Mouse (Mus musculus): ENCODE results near the gene Tom1. TPM values are rescaled to one million over a fixed set of nuclear protein-coding genes. Genes with fewer than 3 reads are reported as not detected.

Gene Tom1
- total and polyA plus RNA-seq, 2 experiments, result 12.2 to 27.7 TPM

DNA sequence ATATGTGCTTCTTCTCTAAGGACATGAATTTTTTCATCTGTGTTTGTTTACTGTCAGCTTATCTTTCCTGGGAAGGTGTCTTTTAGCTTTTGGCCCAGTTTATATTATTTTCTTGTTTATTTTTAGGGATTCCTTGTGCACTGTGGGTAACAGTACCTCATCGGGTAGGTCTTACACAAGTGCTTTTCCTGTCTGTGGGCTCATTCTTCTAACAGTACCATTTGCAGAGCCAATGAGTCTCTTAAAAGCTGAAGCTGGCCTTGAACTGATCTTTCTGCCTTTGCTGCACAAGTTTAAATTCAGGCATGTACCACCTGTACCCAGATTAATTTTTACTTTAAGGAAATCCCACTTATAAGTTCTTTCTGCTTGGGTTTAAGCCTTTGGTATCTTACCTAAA lies 17.1 kb upstream of the Tom1 start:
- H3K27ac ChIP-seq (replicated peaks; ENCODE audit: insufficient read depth, low read depth, low read length), result no peak overlapping the region
- no peak for DNase-seq (ENCODE audit: extremely low read depth, low read depth, low spot score)
- TF ChIP-seq CTCF (IDR thresholded peaks at IDR 0.05; ENCODE audit: low read depth, low read length), result no peak
- TF ChIP-seq POLR2A (IDR thresholded peaks at IDR 0.05; ENCODE audit: extremely low read depth, insufficient read depth, low read length), result no peak
- H3K4me1 ChIP-seq (ENCODE audit: control insufficient read depth, insufficient read depth, low read length), result no peaks in the 10 kb centered on the region
- peaks cover 4% of the 10 kb centered on the region for H3K36me3 ChIP-seq (ENCODE audit: control insufficient read depth, insufficient read depth, low read length)
- H3K79me2 ChIP-seq (ENCODE audit: control insufficient read depth, insufficient read depth, low read length), result no peaks in the 10 kb centered on the region
- no peak overlapping the region for H3K4me3 ChIP-seq (ENCODE audit: insufficient read depth, low read depth, low read length)
- WGBS, result 67% methylated on average over 1 of the region's 1 CpGs
- no peak overlapping the region for H3K9ac ChIP-seq (ENCODE audit: low read depth, low read length)
- no peaks in the 10 kb centered on the region for H3K27me3 ChIP-seq (ENCODE audit: control insufficient read depth, insufficient read depth, low read length)

GRCm38 (mm10) chr8:75018274-75018972 lies 15.1 kb upstream of the Tom1 start:
- H3K27ac ChIP-seq (replicated peaks; ENCODE audit: insufficient read depth, low read depth, low read length), result no peak overlapping the region
- H3K4me1 ChIP-seq (ENCODE audit: control insufficient read depth, insufficient read depth, low read length), result no peaks in the 10 kb centered on the region
- TF ChIP-seq POLR2A (IDR thresholded peaks at IDR 0.05; ENCODE audit: extremely low read depth, insufficient read depth, low read length), result no peak
- TF ChIP-seq CTCF (IDR thresholded peaks at IDR 0.05; ENCODE audit: low read depth, low read length), result no peak
- H3K27me3 ChIP-seq (ENCODE audit: control insufficient read depth, insufficient read depth, low read length), result no peaks in the 10 kb centered on the region
- H3K36me3 ChIP-seq (ENCODE audit: control insufficient read depth, insufficient read depth, low read length), result peaks cover 19% of the 10 kb centered on the region
- no peak overlapping the region for H3K9ac ChIP-seq (ENCODE audit: low read depth, low read length)
- no peak for DNase-seq (ENCODE audit: extremely low read depth, low read depth, low spot score)
- no peaks in the 10 kb centered on the region for H3K79me2 ChIP-seq (ENCODE audit: control insufficient read depth, insufficient read depth, low read length)
- WGBS, result 50% methylated on average over 5 of the region's 5 CpGs
- H3K4me3 ChIP-seq (ENCODE audit: insufficient read depth, low read depth, low read length), result no peak overlapping the region

DNA sequence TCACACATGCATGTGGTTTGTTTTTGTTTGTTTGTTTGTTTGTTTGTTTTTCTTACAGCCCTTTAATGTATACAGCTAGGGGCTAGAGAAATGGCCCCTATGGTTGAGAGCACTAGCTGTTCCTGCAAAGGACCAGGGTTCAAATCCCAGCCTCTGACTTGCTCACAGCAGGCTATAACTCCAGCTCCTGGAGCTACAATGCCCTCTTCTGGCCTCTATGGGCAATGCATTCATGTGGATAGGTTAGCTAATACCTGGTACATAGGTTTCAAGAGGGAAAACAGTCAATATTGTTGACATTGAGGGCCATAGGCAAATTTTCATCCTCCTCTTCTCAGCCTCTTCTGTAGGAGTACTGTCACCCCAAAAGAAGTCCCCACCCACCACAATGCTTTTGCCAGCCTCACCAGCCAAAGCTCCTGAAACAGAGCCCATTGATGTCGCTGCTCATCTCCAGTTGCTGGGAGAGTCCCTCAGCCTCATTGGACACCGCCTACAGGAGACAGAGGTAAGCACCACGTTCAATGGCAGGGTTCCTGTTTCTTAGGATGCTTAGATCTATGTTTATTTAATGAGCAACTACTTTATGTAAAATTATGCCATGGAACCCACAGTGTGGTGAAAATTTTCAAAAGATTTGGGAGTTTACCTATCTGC lies 9.7 kb upstream of the Tom1 start:
- no peaks in the 10 kb centered on the region for H3K79me2 ChIP-seq (ENCODE audit: control insufficient read depth, insufficient read depth, low read length)
- H3K9ac ChIP-seq (ENCODE audit: low read depth, low read length), result no peak overlapping the region
- no peak overlapping the region for H3K27ac ChIP-seq (replicated peaks; ENCODE audit: insufficient read depth, low read depth, low read length)
- TF ChIP-seq POLR2A (IDR thresholded peaks at IDR 0.05; ENCODE audit: extremely low read depth, insufficient read depth, low read length) (no peak), CTCF (IDR thresholded peaks at IDR 0.05; ENCODE audit: low read depth, low read length) (peak; percentile 45; the same call in 1 of the 2 replicates)
- peaks cover 29% of the 10 kb centered on the region for H3K36me3 ChIP-seq (ENCODE audit: control insufficient read depth, insufficient read depth, low read length)
- no peaks in the 10 kb centered on the region for H3K27me3 ChIP-seq (ENCODE audit: control insufficient read depth, insufficient read depth, low read length)
- H3K4me1 ChIP-seq (ENCODE audit: control insufficient read depth, insufficient read depth, low read length), result no peaks in the 10 kb centered on the region
- H3K4me3 ChIP-seq (ENCODE audit: insufficient read depth, low read depth, low read length), result no peak overlapping the region
- no peak for DNase-seq (ENCODE audit: extremely low read depth, low read depth, low spot score)
- WGBS, result 88% methylated on average over 3 of the region's 3 CpGs

- H3K4me3 ChIP-seq (ENCODE audit: insufficient read depth, low read depth, low read length), result no peak overlapping the region
- H3K27me3 ChIP-seq (ENCODE audit: control insufficient read depth, insufficient read depth, low read length), result no peaks in the 10 kb centered on the region
- H3K79me2 ChIP-seq (ENCODE audit: control insufficient read depth, insufficient read depth, low read length), result no peaks in the 10 kb centered on the region
- TF ChIP-seq CTCF (IDR thresholded peaks at IDR 0.05; ENCODE audit: low read depth, low read length) (no peak), POLR2A (IDR thresholded peaks at IDR 0.05; ENCODE audit: extremely low read depth, insufficient read depth, low read length) (no peak)
- H3K27ac ChIP-seq (replicated peaks; ENCODE audit: insufficient read depth, low read depth, low read length), result no peak overlapping the region
- H3K9ac ChIP-seq (ENCODE audit: low read depth, low read length), result no peak overlapping the region
- no peak for DNase-seq (ENCODE audit: extremely low read depth, low read depth, low spot score)
- H3K4me1 ChIP-seq (ENCODE audit: control insufficient read depth, insufficient read depth, low read length), result no peaks in the 10 kb centered on the region
- H3K36me3 ChIP-seq (ENCODE audit: control insufficient read depth, insufficient read depth, low read length), result peaks cover 34% of the 10 kb centered on the region
- WGBS, result 96% methylated on average over 4 of the region's 4 CpGs
Observed at GRCm38 (mm10) chr8:75025809-75026208, 7.7 kb upstream of the Tom1 start.

DNA sequence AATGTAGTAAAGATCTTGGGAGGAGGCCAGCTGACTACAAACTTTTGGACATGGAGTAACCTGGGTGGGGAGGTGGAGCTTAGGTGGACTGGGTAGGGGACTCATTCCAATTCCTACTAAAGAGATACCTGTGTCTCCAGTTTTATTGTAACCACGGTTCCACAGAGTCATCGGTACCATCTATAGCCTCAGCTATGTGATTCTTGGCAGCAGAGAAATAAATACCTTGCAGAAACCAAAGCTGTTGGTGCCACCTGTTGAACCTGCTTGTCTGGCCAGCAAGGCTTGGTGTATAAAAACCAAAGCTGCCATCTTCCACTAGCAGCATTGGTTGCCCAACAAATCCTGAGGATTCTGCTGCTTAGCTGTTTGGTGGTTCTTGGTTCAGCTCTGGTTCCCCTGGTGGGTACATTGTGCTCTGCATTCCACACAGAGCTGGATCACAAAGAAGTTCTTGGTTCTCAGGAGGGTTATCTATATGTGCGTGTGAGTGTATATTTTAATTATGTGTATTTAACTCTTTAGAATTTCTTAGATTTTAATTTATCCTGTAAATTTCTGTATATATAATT lies 3.0 kb upstream of the Tom1 start:
- no peak for DNase-seq (ENCODE audit: extremely low read depth, low read depth, low spot score)
- peaks cover 2% of the 10 kb centered on the region; the same call in 1 of the 2 replicates for H3K4me1 ChIP-seq (ENCODE audit: control insufficient read depth, insufficient read depth, low read length)
- H3K4me3 ChIP-seq (ENCODE audit: insufficient read depth, low read depth, low read length), result no peak overlapping the region
- peaks cover 9% of the 10 kb centered on the region for H3K36me3 ChIP-seq (ENCODE audit: control insufficient read depth, insufficient read depth, low read length)
- no peak overlapping the region for H3K9ac ChIP-seq (ENCODE audit: low read depth, low read length)
- peaks cover 9% of the 10 kb centered on the region; the same call in 1 of the 2 replicates for H3K79me2 ChIP-seq (ENCODE audit: control insufficient read depth, insufficient read depth, low read length)
- H3K27me3 ChIP-seq (ENCODE audit: control insufficient read depth, insufficient read depth, low read length), result no peaks in the 10 kb centered on the region
- WGBS, result 96% methylated on average over 3 of the region's 3 CpGs
- no peak overlapping the region for H3K27ac ChIP-seq (replicated peaks; ENCODE audit: insufficient read depth, low read depth, low read length)
- TF ChIP-seq CTCF (IDR thresholded peaks at IDR 0.05; ENCODE audit: low read depth, low read length) (no peak), POLR2A (IDR thresholded peaks at IDR 0.05; ENCODE audit: extremely low read depth, insufficient read depth, low read length) (no peak)

Measured in liver, adult 2 months (tissue).